Mouse (Mus musculus): ENCODE results near the gene Map3k1. TPM values are rescaled to one million over a fixed set of nuclear protein-coding genes. Genes with fewer than 3 reads are reported as not detected.

Map3k1 gene
- polyA plus RNA-seq, 1 experiment from 2014 or later: 15.7 TPM

- Histone ChIP-seq H3K4me2 (ENCODE audit: low read length) (no peak overlapping the region), H3K27ac (replicated peaks in 1 of 2; ENCODE audit: control insufficient read depth in 1 of 2, insufficient read depth in 1 of 2, low read depth in 2 of 2, low read length in 2 of 2) (no peak overlapping the region), H3K9me3 (ENCODE audit: control insufficient read depth, low read length) (no peaks in the 10 kb centered on the region), H3K36me3 (ENCODE audit: control insufficient read depth, insufficient read depth, low read length) (no peaks in the 10 kb centered on the region), H3K4me1 (ENCODE audit: control insufficient read depth in 2 of 2, insufficient read depth in 2 of 2, low read length in 2 of 2) (no peaks in the 10 kb centered on the region), H3K27me3 (ENCODE audit: control insufficient read depth, insufficient read depth, low read length) (no peaks in the 10 kb centered on the region), H3K4me3 (ENCODE audit: control insufficient read depth in 1 of 2, insufficient read depth in 1 of 2, low read depth in 1 of 2, low read length in 2 of 2) (no peak overlapping the region), H3K9ac (ENCODE audit: low read length) (no peak overlapping the region)
- no peak for ATAC-seq (ENCODE audit: insufficient number of reproducible peaks, insufficient read depth, low FRiP score, low read depth)
- 31% methylated on average over 8 of the region's 8 CpGs for WGBS
These were observed 27.0 kb upstream of the Map3k1 start for GRCm38 (mm10) chr13:111835787-111836186.

DNA sequence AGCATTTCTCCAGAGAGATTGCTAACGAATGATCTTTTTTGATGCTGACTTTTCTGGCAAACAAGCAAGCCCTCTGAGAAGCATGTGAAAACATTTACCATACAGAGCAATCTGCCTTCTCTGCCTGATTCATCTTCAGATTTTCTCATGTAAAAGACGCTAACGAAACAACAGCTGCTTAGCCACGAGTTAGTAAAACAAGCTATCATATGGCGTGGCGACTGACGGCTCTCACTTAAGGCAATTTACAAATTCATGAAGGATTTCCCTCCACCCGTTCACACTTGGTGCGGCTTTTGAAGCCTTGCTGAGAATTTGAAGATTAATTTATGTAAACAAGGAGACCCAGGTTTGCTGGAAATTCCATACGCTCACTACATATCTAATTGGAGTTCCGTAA lies 25.8 kb upstream of the Map3k1 start:
- Histone ChIP-seq H3K27me3 (ENCODE audit: control insufficient read depth, insufficient read depth, low read length) (no peaks in the 10 kb centered on the region), H3K4me3 (ENCODE audit: control insufficient read depth in 1 of 2, insufficient read depth in 1 of 2, low read depth in 1 of 2, low read length in 2 of 2) (no peak overlapping the region), H3K9ac (ENCODE audit: low read length) (no peak overlapping the region), H3K4me1 (ENCODE audit: control insufficient read depth in 2 of 2, insufficient read depth in 2 of 2, low read length in 2 of 2) (no peaks in the 10 kb centered on the region; a peak in 1 of 4 replicates), H3K9me3 (ENCODE audit: control insufficient read depth, low read length) (no peaks in the 10 kb centered on the region), H3K36me3 (ENCODE audit: control insufficient read depth, insufficient read depth, low read length) (no peaks in the 10 kb centered on the region), H3K4me2 (ENCODE audit: low read length) (no peak overlapping the region), H3K27ac (replicated peaks in 1 of 2; ENCODE audit: control insufficient read depth in 1 of 2, insufficient read depth in 1 of 2, low read depth in 2 of 2, low read length in 2 of 2) (no peak overlapping the region)
- 62% methylated on average over 11 of the region's 11 CpGs for WGBS
- ATAC-seq (ENCODE audit: insufficient number of reproducible peaks, insufficient read depth, low FRiP score, low read depth): no peak

- H3K4me2 ChIP-seq (ENCODE audit: low read length): no peak overlapping the region
These were observed 20.7 kb upstream of the Map3k1 start for GRCm38 (mm10) chr13:111829473-111829872.

DNA sequence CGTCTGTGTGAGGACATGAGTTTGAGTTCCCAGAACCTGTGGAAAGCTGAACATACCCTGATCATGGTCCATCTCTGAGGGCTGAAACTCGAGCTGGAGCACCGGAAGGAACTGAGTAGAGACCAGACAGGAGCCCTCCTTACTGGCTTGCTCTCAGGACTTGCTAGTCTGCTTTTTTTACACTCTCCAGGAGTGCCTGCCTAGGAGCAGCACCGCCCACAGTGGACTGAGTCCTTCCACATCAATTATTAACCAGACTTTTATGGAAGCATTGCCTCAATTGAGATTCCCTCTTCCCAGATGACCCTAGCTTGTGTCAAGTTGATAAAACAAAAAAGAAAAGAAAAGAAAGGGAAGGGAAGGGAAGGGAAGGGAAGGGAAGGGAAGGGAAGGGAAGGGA lies 18.7 kb upstream of the Map3k1 start:
- no peak for ATAC-seq (ENCODE audit: insufficient number of reproducible peaks, insufficient read depth, low FRiP score, low read depth)
- Histone ChIP-seq H3K27ac (replicated peaks in 1 of 2; ENCODE audit: control insufficient read depth in 1 of 2, insufficient read depth in 1 of 2, low read depth in 2 of 2, low read length in 2 of 2) (no peak overlapping the region), H3K27me3 (ENCODE audit: control insufficient read depth, insufficient read depth, low read length) (no peaks in the 10 kb centered on the region), H3K36me3 (ENCODE audit: control insufficient read depth, insufficient read depth, low read length) (no peaks in the 10 kb centered on the region), H3K4me3 (ENCODE audit: control insufficient read depth in 1 of 2, insufficient read depth in 1 of 2, low read depth in 1 of 2, low read length in 2 of 2) (no peak overlapping the region), H3K4me1 (ENCODE audit: control insufficient read depth in 2 of 2, insufficient read depth in 2 of 2, low read length in 2 of 2) (peaks cover 0 to 2% of the 10 kb centered on the region in 2 experiments; a peak in 1 of 4 replicates), H3K4me2 (ENCODE audit: low read length) (no peak overlapping the region), H3K9me3 (ENCODE audit: control insufficient read depth, low read length) (no peaks in the 10 kb centered on the region), H3K9ac (ENCODE audit: low read length) (no peak overlapping the region)
- WGBS: 79% methylated on average over 4 of the region's 4 CpGs

More at GRCm38 (mm10) chr13:111829473-111829872, 20.7 kb upstream of the Map3k1 start:
- H3K4me1 ChIP-seq (ENCODE audit: control insufficient read depth in 2 of 2, insufficient read depth in 2 of 2, low read length in 2 of 2): peaks cover 0 to 2% of the 10 kb centered on the region in 2 experiments; a peak in 1 of 4 replicates
- H3K36me3 ChIP-seq (ENCODE audit: control insufficient read depth, insufficient read depth, low read length): no peaks in the 10 kb centered on the region
- no peak overlapping the region for H3K9ac ChIP-seq (ENCODE audit: low read length)
- no peaks in the 10 kb centered on the region for H3K9me3 ChIP-seq (ENCODE audit: control insufficient read depth, low read length)
- no peak overlapping the region for H3K4me3 ChIP-seq (ENCODE audit: control insufficient read depth in 1 of 2, insufficient read depth in 1 of 2, low read depth in 1 of 2, low read length in 2 of 2)
- H3K27ac ChIP-seq (replicated peaks in 1 of 2; ENCODE audit: control insufficient read depth in 1 of 2, insufficient read depth in 1 of 2, low read depth in 2 of 2, low read length in 2 of 2): no peak overlapping the region
- H3K27me3 ChIP-seq (ENCODE audit: control insufficient read depth, insufficient read depth, low read length): no peaks in the 10 kb centered on the region
- WGBS: 46% methylated on average over 2 of the region's 2 CpGs
- no peak for ATAC-seq (ENCODE audit: insufficient number of reproducible peaks, insufficient read depth, low FRiP score, low read depth)

- Histone ChIP-seq H3K36me3 (ENCODE audit: control insufficient read depth, insufficient read depth, low read length) (no peaks in the 10 kb centered on the region), H3K9ac (ENCODE audit: low read length) (no peak overlapping the region), H3K9me3 (ENCODE audit: control insufficient read depth, low read length) (no peaks in the 10 kb centered on the region), H3K4me3 (ENCODE audit: control insufficient read depth in 1 of 2, insufficient read depth in 1 of 2, low read depth in 1 of 2, low read length in 2 of 2) (no peak overlapping the region), H3K4me1 (ENCODE audit: control insufficient read depth in 2 of 2, insufficient read depth in 2 of 2, low read length in 2 of 2) (no peaks in the 10 kb centered on the region), H3K27me3 (ENCODE audit: control insufficient read depth, insufficient read depth, low read length) (no peaks in the 10 kb centered on the region), H3K4me2 (ENCODE audit: low read length) (no peak overlapping the region), H3K27ac (replicated peaks in 1 of 2; ENCODE audit: control insufficient read depth in 1 of 2, insufficient read depth in 1 of 2, low read depth in 2 of 2, low read length in 2 of 2) (no peak overlapping the region)
- no peak for ATAC-seq (ENCODE audit: insufficient number of reproducible peaks, insufficient read depth, low FRiP score, low read depth)
- WGBS: 52% methylated on average over 4 of the region's 4 CpGs
These were observed 15.4 kb upstream of the Map3k1 start for GRCm38 (mm10) chr13:111824178-111824577.

GRCm38 (mm10) chr13:111821727-111822375 lies 13.1 kb upstream of the Map3k1 start:
- Histone ChIP-seq H3K9me3 (ENCODE audit: control insufficient read depth, low read length) (no peaks in the 10 kb centered on the region), H3K4me2 (ENCODE audit: low read length) (no peak overlapping the region), H3K27ac (replicated peaks in 1 of 2; ENCODE audit: control insufficient read depth in 1 of 2, insufficient read depth in 1 of 2, low read depth in 2 of 2, low read length in 2 of 2) (no peak overlapping the region), H3K4me3 (ENCODE audit: control insufficient read depth in 1 of 2, insufficient read depth in 1 of 2, low read depth in 1 of 2, low read length in 2 of 2) (no peak overlapping the region), H3K27me3 (ENCODE audit: control insufficient read depth, insufficient read depth, low read length) (no peaks in the 10 kb centered on the region), H3K9ac (ENCODE audit: low read length) (no peak overlapping the region), H3K4me1 (ENCODE audit: control insufficient read depth in 2 of 2, insufficient read depth in 2 of 2, low read length in 2 of 2) (no peaks in the 10 kb centered on the region), H3K36me3 (ENCODE audit: control insufficient read depth, insufficient read depth, low read length) (no peaks in the 10 kb centered on the region)
- ATAC-seq (ENCODE audit: insufficient number of reproducible peaks, insufficient read depth, low FRiP score, low read depth): no peak
- WGBS: 73% methylated on average over 7 of the region's 7 CpGs

DNA sequence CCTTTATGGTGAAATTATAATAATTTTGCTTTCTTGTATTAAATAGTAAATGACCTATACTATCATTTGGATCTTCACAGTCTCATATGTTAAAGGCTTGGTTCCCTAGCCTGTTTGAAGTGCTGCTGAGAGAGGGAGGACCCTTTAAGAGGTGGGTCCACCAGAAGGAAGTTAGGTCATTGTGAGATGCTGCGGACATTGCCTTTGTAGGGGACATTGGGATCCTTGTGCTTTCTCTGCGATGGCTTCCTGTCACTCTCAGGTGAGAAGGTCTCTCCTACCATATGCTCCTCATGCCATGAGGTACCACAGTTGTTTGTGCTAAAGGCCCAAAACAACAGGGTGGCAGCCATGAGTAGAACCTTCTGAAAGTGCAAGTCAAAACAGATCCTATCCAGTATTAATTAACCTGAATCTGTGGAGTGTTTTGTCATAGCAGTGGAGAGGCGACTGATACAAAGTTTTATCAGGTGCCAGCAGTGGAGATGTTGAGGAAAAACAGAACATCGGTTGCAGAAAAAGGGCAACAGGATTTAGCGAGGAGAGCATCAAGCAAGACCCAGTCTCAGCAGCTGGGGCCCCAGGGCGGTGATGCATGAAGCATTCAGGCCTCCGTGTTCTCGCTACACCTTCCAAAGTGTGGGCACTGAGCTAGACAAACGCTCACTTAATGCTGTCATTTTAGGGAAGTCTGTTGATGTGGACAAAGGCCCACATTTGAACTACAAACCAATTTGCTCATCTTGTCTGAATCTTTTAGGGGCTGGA lies 11.0 kb upstream of the Map3k1 start:
- H3K4me2 ChIP-seq (ENCODE audit: low read length): no peak overlapping the region
- no peak for ATAC-seq (ENCODE audit: insufficient number of reproducible peaks, insufficient read depth, low FRiP score, low read depth)
- no peaks in the 10 kb centered on the region for H3K27me3 ChIP-seq (ENCODE audit: control insufficient read depth, insufficient read depth, low read length)
- H3K27ac ChIP-seq (replicated peaks in 1 of 2; ENCODE audit: control insufficient read depth in 1 of 2, insufficient read depth in 1 of 2, low read depth in 2 of 2, low read length in 2 of 2): no peak overlapping the region
- no peaks in the 10 kb centered on the region for H3K36me3 ChIP-seq (ENCODE audit: control insufficient read depth, insufficient read depth, low read length)
- H3K9me3 ChIP-seq (ENCODE audit: control insufficient read depth, low read length): peaks cover 4% of the 10 kb centered on the region
- WGBS: 80% methylated on average over 9 of the region's 9 CpGs
- H3K9ac ChIP-seq (ENCODE audit: low read length): no peak overlapping the region
- no peaks in the 10 kb centered on the region for H3K4me1 ChIP-seq (ENCODE audit: control insufficient read depth in 2 of 2, insufficient read depth in 2 of 2, low read length in 2 of 2)
- H3K4me3 ChIP-seq (ENCODE audit: control insufficient read depth in 1 of 2, insufficient read depth in 1 of 2, low read depth in 1 of 2, low read length in 2 of 2): no peak overlapping the region

Measured in heart, embryonic 14.5 days (tissue).